Mouse (Mus musculus) testis, postnatal 10 days (tissue): ENCODE results near the gene Myo15.
"Not testable (repeated sequence)": the region's sequence is repeated elsewhere in the genome, so short reads cannot be mapped to it uniquely, and the experiment has no call there.

ENCODE experiments used
- DNase-seq: peaks from one replicate; pipeline ENCODE4 v3.0.0; 2021; ENCODE audit warnings: low spot score

The Myo15 gene

DNA sequence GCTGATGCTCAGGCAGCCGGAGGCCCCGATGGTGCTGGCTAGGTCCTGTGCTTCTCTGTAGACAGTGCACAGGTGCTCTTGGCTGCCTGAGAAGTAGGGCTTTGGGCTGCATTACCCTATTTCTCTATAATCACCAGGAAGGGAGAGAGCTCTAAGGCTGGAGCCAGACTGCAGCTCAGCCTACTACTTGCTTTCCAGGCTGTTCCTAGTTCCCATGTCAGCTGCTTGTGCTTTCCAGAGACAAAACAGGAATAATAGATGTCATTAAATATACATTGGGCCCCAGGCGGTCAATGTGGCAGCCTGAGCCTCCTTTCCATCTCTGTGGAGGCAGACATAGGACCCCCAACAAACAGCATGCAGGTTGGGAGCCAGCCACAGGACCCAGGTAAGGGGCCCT lies at the start of gene Myo15:
Gene Myo15 (plus strand): TSS at position 301 of the 400 bp plus-strand sequence.
- no peak for DNase-seq

DNA sequence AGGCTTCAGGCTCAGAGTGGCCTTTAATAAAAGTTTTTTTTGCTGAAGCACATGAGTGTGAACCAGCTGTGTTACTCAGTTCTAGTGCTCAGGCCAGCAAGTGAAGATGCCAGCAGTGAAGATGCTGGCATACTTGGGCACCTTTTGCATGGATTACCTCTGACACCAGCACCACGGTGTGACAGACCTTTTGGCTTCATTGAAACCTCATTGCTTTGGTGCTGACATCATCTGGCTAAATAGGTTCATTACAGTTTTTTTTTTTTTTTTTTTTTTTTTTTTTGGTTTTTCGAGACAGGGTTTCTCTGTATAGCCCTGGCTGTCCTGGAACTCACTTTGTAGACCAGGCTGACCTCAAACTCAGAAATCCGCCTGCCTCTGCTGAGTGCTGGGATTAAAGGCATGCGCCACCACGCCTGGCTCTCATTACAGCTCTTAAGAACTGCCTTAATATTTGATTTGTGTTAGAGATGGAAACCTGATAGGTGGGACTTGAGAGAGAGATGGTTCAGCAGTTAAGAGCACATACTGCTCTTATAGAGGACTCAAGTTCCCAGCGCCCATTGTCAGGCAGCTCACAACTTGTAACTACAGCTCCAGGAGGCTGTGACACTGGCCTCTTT lies 47.0 kb upstream of the Myo15 start:
- no peak for DNase-seq

DNA sequence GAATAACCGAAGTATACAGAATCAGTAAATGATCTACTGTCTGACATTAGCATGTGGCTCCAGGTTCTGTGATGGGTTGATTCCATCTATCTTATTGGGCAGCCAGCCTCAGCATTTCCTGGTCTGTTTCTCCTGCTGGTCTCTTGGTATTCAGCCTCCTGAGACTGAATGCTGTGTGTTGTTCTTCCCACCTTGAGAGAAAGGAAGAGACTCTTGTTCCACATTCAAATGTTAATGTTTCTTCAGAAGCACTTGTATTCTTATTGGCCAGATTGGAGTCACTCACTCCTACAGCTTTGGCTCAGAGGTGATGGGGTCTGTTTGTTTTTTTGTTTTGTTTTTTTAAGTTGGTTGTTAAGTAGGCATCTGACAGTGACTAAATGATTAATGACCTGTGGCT lies 46.1 kb upstream of the Myo15 start:
- no peak for DNase-seq

DNA sequence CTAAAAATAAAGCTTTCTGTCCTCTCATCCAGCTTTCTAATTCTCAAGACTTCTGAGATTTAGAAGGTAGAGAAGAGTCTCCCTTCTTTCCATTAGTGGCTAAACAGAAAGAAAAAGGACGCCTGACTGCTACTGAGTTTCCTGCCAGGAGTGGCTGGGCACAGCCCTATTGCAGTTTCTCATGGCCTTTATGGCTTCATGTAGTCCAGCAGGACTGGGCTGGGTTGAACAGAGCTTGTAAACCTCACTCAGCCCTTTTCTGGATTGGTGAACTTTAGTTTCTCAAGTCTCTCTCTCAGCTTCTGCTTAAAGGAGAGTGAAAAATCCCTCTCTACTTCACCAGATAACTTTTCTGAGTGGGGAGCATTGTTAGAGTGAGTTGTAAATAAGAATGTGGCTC lies 42.7 kb upstream of the Myo15 start:
- DNase-seq: no peak

DNA sequence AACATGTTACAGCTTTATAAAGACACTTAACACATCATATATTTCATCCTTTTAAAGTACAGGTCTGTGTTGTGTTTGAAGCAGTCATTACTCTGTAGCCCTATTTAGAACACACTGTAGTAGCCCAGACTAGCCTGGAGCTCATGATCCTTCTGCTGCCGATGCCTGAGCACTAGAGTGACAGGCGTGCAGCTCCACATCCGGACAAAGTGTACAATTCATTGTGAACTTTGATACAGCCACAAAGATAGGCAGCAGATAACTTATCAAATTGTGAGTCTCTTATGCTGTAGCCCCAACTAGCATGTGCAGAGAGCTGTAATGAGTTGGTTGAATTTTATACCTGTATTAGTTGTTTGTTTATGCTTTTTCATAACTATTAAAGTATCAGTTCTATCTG lies 41.5 kb upstream of the Myo15 start:
- DNase-seq: no peak

DNA sequence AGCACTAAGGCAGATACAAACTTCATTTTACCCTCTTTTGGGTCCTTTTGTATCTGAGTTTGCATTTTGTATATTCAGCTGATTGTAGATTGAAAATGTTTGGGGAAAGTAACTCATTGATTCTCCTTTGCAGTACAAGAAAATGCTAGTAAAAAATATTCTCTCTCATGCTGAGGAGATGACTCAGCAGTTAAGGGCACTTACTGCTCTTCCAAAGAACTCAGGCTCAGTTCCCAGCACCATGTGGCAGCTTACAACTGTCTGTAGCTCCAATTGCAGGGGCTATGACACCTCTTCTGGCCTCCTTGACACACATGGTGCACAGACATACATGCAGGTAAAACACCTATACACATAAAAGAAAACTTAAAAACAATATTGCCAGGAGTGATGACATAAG lies 35.6 kb upstream of the Myo15 start:
- no peak for DNase-seq

DNA sequence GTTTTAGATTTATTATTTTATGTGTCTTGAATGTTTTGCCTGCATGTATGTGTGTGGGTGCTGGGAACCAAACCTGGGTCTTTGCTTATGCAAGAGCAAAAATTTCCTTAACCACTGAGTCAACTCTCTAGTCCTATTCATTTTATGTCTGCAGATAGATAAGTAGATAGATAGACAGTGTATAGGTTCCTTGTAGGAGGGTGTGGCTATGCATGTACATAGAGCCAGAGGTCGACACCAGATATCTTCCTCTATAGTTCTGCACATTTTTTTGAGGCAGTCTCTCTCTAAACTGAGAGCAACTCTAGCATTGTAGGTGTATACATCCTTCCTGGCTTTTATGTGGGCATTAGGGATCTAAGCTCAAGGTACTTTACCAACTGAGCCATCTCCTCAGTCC lies 34.0 kb upstream of the Myo15 start:
- no peak for DNase-seq

DNA sequence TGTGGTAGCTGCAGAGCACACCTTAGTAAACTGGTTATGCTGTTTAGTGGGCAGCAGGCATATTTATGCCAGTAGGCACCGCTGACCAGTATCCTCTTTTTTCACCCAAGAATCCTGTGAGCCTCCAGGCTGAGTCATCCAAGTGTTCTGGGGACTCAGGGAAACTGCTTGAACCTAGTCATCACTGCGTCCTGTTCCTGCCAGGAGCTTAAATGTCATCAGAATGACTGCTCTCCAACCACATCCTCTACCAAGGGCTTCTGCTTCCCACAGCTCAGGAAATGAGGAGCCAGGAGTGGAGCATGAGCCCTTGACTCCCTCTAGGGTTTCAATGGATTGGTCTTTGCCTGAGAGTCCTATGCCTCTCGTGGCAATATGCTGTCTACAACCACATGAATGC lies 32.5 kb upstream of the Myo15 start:
- DNase-seq: no peak

DNA sequence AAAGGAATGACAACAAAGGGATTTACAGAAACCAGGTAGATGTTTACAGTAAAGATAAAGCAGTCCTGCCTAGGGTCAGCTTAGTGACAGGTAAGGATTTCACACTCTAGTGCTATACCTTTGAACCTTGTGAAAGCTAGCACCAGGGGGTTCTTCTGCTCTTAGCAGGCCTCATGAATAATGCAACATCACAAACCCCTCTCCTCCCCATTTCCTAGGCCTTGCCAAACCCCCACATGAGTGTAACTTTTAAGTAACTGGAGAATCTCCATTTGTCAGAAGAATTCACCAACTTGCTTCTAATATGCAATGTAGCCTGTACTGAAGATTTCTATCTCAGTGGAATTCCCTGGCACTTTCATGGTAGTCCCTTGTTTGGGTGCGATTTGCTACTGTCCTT lies 29.5 kb upstream of the Myo15 start:
- not testable (repeated sequence) for DNase-seq

DNA sequence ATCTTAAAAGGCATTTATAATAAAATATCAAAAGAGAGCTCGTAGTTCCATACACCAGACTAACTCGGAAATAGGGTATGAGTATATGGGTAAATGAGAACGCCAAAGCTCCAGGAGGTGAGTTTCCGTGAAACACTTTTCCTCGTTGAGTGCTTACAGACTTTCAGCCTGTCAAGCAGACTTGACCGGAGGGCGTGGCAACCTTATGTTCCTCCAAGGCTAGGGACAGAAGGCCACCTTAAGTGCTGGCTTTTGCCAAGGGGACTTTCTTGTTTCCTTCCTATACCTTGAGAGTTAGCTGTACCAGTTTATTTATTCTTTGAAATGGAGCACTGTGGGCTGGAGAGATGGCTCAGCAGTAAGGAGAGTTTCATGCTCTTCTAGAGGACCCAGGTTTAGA lies 29.0 kb upstream of the Myo15 start:
- DNase-seq: no peak

DNA sequence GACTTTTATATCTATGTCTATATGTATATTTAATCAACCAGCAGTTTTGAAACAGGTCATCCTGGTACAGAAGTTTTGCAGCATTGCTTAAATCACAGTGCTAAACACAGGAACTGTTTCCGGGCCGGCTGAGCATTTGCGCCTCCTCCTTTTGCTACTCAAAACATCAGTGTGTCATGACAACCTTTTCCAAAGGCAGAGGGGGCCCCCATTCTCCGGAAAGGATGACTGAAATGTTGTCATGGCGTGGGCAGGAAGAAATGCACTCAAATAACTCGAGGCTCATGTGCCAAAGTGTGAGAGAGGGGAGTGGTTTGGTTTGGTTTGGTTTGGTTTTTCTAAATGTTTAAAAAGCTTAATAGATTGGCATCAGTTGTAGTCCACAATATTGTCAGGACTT lies 26.2 kb upstream of the Myo15 start:
- DNase-seq: no peak

DNA sequence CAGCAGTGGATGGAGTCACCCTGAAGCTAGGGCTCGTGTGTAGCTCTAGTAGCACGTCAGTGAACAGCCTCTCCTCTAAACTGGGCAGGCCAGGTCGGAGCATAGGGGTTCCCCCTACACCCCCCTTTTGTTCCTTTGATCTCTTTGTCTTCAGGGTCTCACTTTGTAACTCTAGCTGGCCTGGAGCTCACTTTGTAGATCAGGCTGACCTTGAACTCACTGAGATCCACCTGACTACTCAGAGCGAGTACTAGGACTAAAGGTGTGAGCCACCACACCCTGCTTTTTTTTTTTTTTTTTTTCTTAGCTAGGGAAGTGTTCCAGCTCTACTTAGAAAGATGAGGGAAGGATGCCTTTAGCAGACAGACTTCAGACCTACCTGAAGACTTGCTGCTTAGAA lies 25.1 kb upstream of the Myo15 start:
- no peak for DNase-seq

DNA sequence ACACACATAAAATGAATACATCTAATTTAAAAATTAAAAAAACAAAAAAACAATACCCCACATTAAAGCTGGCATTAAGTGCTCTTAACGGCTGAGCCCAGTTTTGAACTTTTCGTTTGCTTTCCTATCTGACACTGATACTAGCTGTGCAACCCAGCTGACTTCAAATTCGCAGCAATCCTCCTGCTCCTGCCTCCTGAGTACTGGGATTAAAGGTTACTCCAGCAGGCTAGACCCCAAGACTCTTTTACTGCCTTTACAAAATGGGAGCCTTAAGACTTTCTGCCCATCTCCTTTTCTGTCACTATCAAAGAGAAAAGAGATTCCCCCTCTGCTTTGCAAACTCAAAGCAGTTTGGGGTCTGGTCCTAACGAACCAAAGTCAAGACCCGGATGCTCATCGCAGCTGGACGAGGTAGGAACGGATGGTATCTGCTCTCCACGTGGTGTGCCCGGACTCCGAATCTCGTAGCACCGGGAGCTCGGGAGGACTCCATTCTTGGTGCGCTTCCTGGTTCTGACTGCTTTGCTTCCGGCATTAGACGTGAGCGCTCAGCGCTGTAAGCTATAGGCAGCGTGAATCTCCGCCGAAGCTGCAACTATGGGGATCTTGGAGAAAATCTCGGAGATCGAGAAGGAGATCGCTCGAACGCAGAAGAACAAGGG lies 14.9 kb upstream of the Myo15 start, which contains the start of gene Drg2:
Gene Drg2 (plus strand): TSS at position 512 of the 665 bp plus-strand sequence.
- DNase-seq: peak; percentile 91

DNA sequence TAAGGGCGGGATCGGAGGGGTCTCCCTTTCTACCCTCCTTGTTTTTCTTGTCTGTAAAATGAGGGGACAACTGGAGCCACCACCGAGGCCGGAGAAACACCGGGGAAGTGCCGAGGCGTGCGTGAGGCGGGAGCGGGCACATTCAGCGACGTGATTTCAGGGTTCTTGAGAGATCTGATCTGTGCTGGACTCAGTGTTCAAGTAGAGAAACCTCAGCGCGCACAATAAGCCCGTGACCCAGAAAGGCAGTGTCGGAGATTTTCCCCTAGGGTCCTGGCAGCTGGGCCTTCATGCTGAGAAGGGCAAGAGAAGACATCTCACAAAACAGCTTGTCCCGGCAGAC lies 14.4 kb upstream of the Myo15 start:
- DNase-seq: no peak

DNA sequence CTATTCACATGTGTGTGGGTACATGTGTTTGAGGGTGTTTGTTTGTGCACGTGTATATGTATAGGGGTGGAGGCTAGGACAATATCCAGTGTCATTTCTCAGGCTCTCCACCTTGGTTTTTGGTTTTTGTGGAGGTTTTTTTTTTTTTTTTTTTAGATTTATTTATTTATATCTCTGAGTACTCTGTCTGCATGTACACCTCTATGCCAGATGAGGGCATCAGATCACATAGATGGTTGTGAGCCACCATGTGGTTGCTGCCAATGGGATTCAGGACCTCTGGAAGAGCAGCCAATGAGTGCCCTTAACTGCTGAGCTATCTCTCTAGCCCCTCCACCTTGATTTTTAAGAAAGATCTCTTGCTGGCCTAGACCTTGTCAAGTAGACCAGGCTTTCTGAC lies 11.2 kb upstream of the Myo15 start:
- DNase-seq: no peak

DNA sequence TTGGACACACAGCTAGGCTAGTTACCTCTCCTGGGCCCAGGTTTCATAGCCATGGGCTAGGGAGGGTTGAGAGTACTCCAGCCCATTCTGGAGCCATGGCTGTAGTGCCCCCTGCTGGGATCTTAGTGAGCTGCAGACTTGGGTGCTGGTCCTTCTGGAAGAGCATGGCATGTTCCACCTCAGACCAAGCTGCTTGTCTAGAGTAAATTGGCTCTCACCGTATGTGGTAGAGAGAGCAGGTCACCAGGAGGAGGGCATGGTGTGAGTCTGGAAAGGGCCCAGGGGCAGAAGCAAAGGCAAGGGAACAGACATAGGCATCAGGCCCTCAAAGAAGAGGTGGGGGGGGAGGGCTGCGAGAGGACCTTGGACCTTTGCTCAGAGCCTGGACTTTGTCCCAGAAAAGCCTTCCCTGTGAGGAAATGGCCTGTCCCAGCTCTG lies 3.2 kb upstream of the Myo15 start:
- DNase-seq: peak; percentile 69

DNA sequence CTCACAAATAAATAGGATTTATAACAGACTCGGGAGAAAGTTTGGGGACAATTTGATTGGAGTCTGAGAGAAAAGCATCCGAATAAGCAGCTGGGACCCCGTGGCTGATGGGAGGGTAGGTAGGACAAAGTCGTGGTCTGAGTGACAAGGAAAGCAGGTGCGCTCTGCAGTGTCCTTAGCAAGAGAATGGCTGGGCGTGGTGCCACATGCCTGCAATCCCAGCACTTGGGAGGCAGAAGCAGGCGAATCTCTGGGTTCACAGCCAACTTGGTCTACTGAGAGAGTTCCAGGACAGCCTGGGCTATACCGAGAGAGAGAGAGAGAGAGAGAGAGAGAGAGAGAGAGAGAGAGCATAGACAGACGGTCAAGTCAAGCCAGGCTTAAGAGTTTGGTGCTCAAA lies 1.6 kb downstream of the Myo15 start:
- peak; percentile 43 for DNase-seq

DNA sequence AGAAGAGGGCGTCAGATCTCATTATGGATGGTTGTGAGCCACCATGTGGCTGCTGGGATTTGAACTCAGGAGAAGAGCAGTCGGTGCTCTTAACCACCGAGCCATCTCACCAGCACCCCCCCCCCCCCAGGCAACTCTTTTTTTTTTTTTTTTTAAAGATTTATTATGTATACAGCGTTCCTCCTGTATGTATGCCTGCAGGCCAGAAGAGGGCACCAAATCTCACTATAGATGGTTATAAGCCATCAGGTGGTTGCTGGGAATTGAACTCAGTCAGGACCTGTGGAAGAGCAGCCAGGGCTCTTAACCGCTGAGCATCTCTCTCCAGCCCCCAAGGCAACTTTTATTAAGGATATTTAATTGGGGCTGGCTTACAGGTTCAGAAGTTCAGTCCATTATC lies 5.4 kb downstream of the Myo15 start:
- no peak for DNase-seq

DNA sequence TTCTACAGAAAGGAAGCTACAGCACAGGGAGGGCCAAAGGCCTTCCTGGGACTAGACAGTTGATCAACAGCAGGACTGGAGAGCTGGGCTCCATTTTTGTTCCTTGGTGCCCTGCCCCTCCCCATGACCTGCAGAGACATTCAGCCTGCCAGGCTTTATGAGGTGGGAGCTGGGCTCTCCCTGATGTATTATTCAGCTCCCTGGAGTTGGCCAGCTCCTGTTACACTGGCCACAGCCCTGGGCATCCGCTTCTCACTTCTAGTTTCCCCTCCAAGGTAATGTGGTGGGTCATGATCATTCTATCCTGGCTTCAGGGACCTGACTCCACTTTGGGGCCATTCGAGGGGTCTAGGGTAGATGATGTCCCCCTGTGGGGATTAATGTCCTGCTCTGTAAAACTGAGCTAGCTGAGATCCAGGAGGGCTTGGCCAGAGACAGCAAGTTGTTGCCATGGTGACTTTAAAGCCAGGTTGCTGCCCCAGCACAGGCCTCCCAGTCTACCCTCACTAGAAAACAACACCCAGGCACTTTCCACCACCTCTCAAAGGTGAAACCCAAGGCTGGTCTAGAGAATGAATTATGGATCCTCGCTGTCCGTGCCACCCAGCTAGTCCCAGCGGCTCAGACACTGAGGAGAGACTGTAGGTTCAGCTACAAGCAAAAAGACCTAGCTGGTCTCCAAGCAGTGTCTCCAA lies 6.7 kb downstream of the Myo15 start:
- no peak for DNase-seq

DNA sequence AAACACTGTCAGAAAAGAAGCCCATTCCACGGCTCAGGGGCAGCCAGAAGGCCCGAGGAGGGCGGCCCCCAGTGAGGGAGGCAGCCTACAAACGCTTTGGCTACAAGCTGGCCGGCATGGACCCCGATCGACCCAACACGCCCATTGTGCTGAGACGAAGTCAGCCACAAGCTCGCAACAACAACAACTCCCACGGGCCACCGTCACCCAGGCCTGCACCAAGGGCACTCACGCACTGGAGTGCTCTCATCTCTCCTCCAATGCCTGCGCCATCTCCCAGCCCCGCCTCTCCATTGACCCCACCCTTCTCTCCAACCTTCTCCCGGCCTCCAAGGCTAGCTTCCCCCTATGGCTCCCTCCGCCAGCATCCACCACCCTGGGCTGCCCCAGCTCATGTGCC lies 9.0 kb downstream of the Myo15 start:
- DNase-seq: peak; percentile 60

DNA sequence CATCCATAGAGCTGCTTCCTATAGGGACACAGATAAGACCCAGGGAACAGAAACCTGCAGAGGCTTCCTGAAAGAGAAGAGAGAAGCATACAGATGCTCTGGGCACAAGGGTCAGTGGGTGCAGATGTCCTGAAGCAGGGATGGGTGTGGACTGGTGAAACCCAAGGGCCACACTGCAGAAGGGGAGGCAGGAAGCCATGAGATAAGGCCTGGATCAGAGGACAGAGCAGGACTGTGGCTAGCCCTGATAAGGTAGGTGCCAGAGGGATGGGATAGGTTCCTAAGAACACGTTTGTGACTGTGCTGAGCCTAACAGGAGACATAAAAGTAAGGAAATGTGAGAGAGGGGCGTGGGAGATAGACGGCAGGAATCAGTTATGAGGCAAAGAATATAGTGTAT lies 17.1 kb downstream of the Myo15 start:
- no peak for DNase-seq

DNA sequence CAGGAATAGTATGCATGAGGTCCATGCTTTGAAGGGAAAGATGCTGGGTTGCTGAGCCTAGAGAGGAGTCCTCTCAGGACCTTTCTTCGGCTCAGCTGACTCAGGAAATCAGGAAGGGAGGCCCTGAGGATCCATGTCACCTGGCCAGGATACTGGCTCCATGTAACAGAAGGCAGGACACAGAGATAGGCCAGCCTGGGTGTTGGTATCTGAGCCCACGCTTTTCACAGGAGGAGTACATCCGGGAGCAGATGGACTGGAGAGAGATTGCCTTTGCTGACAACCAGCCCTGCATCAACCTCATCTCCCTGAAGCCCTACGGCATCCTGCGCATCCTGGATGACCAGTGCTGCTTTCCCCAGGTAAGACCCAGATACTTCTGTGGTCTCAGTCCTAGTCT lies 23.6 kb downstream of the Myo15 start:
- no peak for DNase-seq

DNA sequence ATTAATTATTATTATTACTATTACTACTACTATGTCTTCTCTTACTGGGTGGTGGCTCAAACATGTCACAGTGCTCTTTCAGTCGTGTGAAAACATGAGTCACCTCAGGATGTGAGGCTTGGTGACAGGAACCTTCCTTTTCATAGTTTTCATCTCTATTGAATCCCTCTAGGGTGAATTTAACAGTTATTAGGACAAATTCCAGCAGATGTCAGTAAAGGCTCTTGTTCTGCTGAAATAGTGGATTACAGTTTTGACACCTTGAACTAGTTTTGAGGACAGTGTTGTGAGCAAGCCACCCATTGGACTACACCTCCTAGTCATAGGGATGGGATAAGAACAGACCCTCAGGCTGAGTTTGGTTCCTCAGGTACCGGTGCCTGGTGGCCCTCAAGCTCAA lies 26.6 kb downstream of the Myo15 start:
- DNase-seq: no peak

DNA sequence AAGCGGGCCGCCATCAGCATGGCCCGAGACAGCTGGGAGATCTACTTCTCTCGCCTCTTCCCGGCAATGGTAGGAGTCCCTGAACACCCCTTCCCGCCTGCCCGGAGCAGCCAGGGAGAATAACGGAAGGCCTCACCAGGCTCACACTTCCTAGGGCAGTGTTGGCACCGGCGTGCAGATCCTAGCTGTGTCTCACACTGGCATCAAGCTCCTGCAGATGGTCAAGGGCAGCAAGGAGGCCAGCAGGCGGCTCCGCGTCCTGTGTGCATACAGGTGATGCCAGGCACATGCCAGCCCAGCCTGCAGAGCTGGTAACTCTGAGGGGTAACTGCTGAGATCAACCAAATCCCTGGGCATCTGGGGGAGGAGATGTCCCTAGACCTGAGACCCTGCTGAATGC lies 38.1 kb downstream of the Myo15 start:
- DNase-seq: no peak
